Mouse (Mus musculus): Measurements from ENCODE around the gene Cfd.

- TF ChIP-seq CTCF (IDR thresholded peaks at IDR 0.05; ENCODE audit: low read depth) (no peak), EP300 (IDR thresholded peaks at IDR 0.05; ENCODE audit: low read depth) (no peak)
These were observed 5.7 kb downstream of the Cfd start for GRCm38 (mm10) chr10:79896306-79896705.

All from heart, postnatal 0 days (tissue).